Mouse (Mus musculus) embryonic facial prominence, embryonic 10.5 days (tissue): Measurements from ENCODE around the gene Churc1. TPM values are rescaled to one million over a fixed set of nuclear protein-coding genes. Genes with fewer than 3 reads are reported as not detected.
A peak's percentile ranks its signal among the peaks of the same experiment; 100 is the strongest.
"Not testable (repeated sequence)": the region's sequence is repeated elsewhere in the genome, so short reads cannot be mapped to it uniquely, and the experiment has no call there.

Source experiments
- DNase-seq: peaks from one replicate; pipeline ENCODE4 v3.0.0-alpha.2; 2017; ENCODE audit warnings: low spot score
- H3K27ac ChIP-seq: fragments of 300-500 bp; sonication (generic); replicated peaks from 2 replicates; pipeline ENCODE4 v1.5.1; 2016; ENCODE audit warnings: mild to moderate bottlenecking
- H3K27me3 ChIP-seq: fragments of 300-500 bp; sonication (generic); replicated peaks from 2 replicates; pipeline ENCODE4 v1.6.1; 2016; ENCODE audit warnings: low read depth, mild to moderate bottlenecking; ENCODE audit not compliant: poor library complexity, severe bottlenecking
- H3K36me3 ChIP-seq: fragments of 300-500 bp; sonication (generic); replicated peaks from 2 replicates; pipeline ENCODE4 v1.6.1; 2016; ENCODE audit warnings: mild to moderate bottlenecking, moderate library complexity
- H3K4me1 ChIP-seq: fragments of 300-500 bp; sonication (generic); 2 replicates; pipeline ENCODE4 v1.6.1; 2016
- H3K4me3 ChIP-seq: fragments of 300-500 bp; sonication (generic); 2 replicates; pipeline ENCODE4 v1.5.1; 2016; ENCODE audit warnings: mild to moderate bottlenecking, moderate library complexity
- H3K9me3 ChIP-seq: fragments of 300-500 bp; sonication (generic); 2 replicates; pipeline ENCODE4 v1.6.1; 2016; ENCODE audit warnings: mild to moderate bottlenecking
- WGBS: fragments of 180-500 bp; shearing (Covaris S2); methylation state at CpG from one replicate; pipeline ENCODE4 v1.1.7; 2016; 5-methylcytosine and 5-hydroxymethylcytosine counted together
- polyA plus RNA-seq: library from polyadenylated mRNA; unstranded; fragments of >200 nt; fragmentation: Nextera tagmentation; extraction: Ambion mirVana; gene quantifications from 2 replicates; pipeline ENCODE4 v1.2.1, GENCODE M21; 2016

The Churc1 gene
- polyA plus RNA-seq, 1 experiment from 2014 or later: 101 TPM

DNA sequence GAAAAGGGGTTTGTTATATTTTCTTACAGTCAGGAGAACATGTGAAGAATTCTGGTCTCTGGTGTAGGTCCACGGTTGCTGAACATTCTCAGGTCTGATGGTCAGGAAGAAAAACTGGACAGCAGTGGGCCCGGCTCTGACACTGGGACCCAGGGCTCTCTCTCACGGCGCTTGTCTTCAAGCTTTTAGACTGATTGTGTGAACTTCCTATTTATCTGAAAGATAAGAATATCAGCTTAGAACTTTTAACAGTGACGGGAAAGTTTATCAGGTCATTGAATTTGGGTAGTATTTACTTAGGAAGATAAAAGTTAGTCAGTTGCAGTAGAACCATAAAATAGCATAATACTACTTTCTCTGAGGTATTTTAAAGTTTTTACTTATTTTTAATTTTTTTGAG is 11.6 kb downstream of the Churc1 start:
- WGBS: 92% methylated on average over 5 of the region's 5 CpGs
- Histone ChIP-seq H3K27me3 (no peaks in the 10 kb centered on the region), H3K9me3 (no peaks in the 10 kb centered on the region), H3K27ac (no peak overlapping the region), H3K4me3 (no peak overlapping the region), H3K4me1 (peaks cover 8% of the 10 kb centered on the region; the same call in 1 of the 2 replicates), H3K36me3 (no peaks in the 10 kb centered on the region; the same call in 1 of the 2 replicates)
- no peak for DNase-seq

GRCm38 (mm10) chr12:76777845-76778244 is 12.5 kb downstream of the Churc1 start:
- Histone ChIP-seq H3K4me3 (no peak overlapping the region), H3K9me3 (no peaks in the 10 kb centered on the region), H3K27ac (no peak overlapping the region), H3K36me3 (no peaks in the 10 kb centered on the region; the same call in 1 of the 2 replicates), H3K27me3 (no peaks in the 10 kb centered on the region), H3K4me1 (peaks cover 8% of the 10 kb centered on the region; the same call in 1 of the 2 replicates)
- DNase-seq: no peak

- DNase-seq: no peak
- 85% methylated on average over 10 of the region's 10 CpGs for WGBS
Observed at GRCm38 (mm10) chr12:76778305-76779083, 13.2 kb downstream of the Churc1 start.

GRCm38 (mm10) chr12:76779951-76780350 is 14.6 kb downstream of the Churc1 start:
- Histone ChIP-seq H3K4me1 (peaks cover 18% of the 10 kb centered on the region), H3K36me3 (no peaks in the 10 kb centered on the region; the same call in 1 of the 2 replicates), H3K4me3 (no peak overlapping the region), H3K27ac (no peak overlapping the region), H3K27me3 (no peaks in the 10 kb centered on the region), H3K9me3 (no peaks in the 10 kb centered on the region)
- WGBS: 83% methylated on average over 5 of the region's 5 CpGs
- no peak for DNase-seq

More at GRCm38 (mm10) chr12:76778305-76779083, 13.2 kb downstream of the Churc1 start:
- H3K4me3 ChIP-seq: no peak overlapping the region
- H3K4me1 ChIP-seq: peaks cover 8% of the 10 kb centered on the region; the same call in 1 of the 2 replicates
- H3K36me3 ChIP-seq: no peaks in the 10 kb centered on the region; the same call in 1 of the 2 replicates
- no peak overlapping the region for H3K27ac ChIP-seq
- H3K9me3 ChIP-seq: no peaks in the 10 kb centered on the region
- no peaks in the 10 kb centered on the region for H3K27me3 ChIP-seq

GRCm38 (mm10) chr12:76780639-76781468 is 15.5 kb downstream of the Churc1 start:
- Histone ChIP-seq H3K4me1 (peaks cover 15% of the 10 kb centered on the region), H3K9me3 (no peaks in the 10 kb centered on the region), H3K27ac (peak overlapping the region; percentile 51), H3K36me3 (no peaks in the 10 kb centered on the region; the same call in 1 of the 2 replicates), H3K4me3 (no peak overlapping the region), H3K27me3 (no peaks in the 10 kb centered on the region)
- 75% methylated on average over 12 of the region's 12 CpGs for WGBS
- DNase-seq: no peak

DNA sequence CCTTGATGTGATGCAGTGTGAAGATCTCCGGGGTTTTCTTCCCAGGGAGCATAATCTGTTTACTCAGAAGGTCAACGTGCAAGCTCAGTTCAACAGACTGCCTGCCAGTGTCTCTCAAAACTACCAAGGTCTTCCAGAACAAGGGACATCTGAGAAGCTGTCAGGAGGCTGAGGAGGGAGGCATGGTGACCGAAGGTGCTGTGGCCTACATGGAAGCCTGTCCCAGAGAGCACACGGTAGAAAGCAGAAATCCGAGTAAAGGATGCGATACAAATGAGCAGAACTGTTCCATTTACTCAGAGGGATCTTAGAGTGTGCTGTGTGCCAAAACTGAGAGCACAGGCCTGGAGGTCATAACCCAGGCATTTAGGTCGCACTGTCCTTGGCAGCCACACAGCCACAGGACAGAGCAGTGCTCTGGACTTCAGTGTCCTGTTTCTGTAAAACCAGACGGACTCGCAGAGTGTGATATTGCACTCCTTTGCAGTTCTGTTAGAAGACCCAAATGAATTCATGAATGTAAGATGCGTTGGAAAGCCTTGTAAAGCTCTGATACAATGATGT is 18.8 kb downstream of the Churc1 start:
- WGBS: 70% methylated on average over 10 of the region's 10 CpGs
- DNase-seq: no peak
- no peaks in the 10 kb centered on the region for H3K9me3 ChIP-seq
- H3K4me3 ChIP-seq: no peak overlapping the region
- no peaks in the 10 kb centered on the region for H3K36me3 ChIP-seq
- H3K27ac ChIP-seq: no peak overlapping the region
- peaks cover 15% of the 10 kb centered on the region for H3K4me1 ChIP-seq
- H3K27me3 ChIP-seq: no peaks in the 10 kb centered on the region

DNA sequence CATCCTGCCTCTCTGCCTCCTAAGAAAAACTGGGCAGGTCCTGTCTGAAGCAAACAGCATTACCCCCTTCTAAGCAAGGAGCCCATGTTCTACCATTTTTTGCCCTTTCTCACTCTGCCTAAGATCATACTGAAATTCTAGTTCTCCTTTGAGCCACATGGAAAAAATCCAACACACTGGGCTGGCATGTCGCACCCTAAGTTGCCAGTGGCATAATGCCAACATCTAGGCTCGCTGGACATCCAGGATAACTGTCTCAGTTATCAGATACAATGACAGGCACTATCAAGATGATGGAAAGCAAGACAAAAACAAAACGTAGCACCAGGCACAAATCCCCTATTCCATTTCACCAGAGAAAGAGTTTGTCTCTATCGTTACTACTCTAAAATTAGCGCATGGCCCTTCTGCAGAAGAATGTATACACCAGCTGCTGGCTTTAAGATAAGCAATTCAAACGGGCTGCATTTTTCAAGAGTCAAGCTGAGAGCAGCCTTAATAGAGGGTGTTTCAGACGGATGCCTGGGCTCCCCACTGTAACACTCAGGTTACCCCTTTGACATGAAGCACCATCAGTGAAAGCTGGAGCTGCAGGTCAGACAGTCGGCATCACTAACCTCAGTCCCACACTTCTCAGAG is 25.2 kb downstream of the Churc1 start:
- WGBS: 73% methylated on average over 8 of the region's 8 CpGs
- H3K27ac ChIP-seq: no peak overlapping the region
- no peaks in the 10 kb centered on the region for H3K27me3 ChIP-seq
- no peaks in the 10 kb centered on the region for H3K9me3 ChIP-seq
- no peak for DNase-seq
- no peak overlapping the region for H3K4me3 ChIP-seq
- 0 out of 2 replicates have a peak, but pooled peaks cover 2% of the 10 kb centered on the region for H3K4me1 ChIP-seq
- no peaks in the 10 kb centered on the region for H3K36me3 ChIP-seq

DNA sequence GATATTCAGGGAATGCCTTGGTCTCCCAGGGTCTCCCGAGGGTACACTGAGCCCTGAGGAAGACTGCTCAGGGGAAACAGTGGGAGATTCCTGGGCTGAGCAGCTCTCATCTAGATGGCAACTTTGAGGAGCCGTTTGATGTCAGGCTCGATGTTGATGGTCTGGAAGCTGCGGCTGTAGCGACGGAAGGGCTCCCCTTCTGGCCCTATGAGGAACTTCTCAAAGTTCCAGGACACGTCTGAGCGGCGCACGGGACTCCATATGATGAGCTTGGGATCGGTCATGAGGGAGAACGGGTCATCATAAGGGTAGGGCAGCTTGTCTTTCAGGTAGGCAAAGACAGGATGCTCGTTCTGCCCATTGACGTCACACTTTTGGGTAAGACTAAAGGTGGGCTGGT is 27.2 kb downstream of the Churc1 start:
- not testable (repeated sequence) for H3K27me3 ChIP-seq, DNase-seq, H3K4me3 ChIP-seq, H3K4me1 ChIP-seq, H3K36me3 ChIP-seq, H3K27ac ChIP-seq, H3K9me3 ChIP-seq
- WGBS: 54% methylated on average over 14 of the region's 14 CpGs

GRCm38 (mm10) chr12:76795350-76795749 is 30.0 kb downstream of the Churc1 start, which contains the start of gene Gpx2:
Gene Gpx2, minus strand, starts transcription at chr12:76795554.
- no peak within 1 kb of the TSS for H3K27ac ChIP-seq
- H3K4me1 ChIP-seq: peaks cover 22% of the 10 kb centered on the region
- no peaks in the 10 kb centered on the region for H3K36me3 ChIP-seq
- peaks cover 10% of the 10 kb centered on the region; the same call in 1 of the 2 replicates for H3K27me3 ChIP-seq
- no peaks in the 10 kb centered on the region for H3K9me3 ChIP-seq
- DNase-seq: no peak
- no peak within 1 kb of the TSS for H3K4me3 ChIP-seq
- WGBS: 77% methylated on average over 5 of the region's 5 CpGs

GRCm38 (mm10) chr12:76796938-76797539 is 31.7 kb downstream of the Churc1 start:
- Histone ChIP-seq H3K9me3 (no peaks in the 10 kb centered on the region), H3K36me3 (no peaks in the 10 kb centered on the region), H3K4me1 (peaks cover 22% of the 10 kb centered on the region), H3K27me3 (peaks cover 10% of the 10 kb centered on the region; the same call in 1 of the 2 replicates), H3K27ac (no peak overlapping the region), H3K4me3 (no peak overlapping the region)
- no peak for DNase-seq
- 86% methylated on average over 7 of the region's 7 CpGs for WGBS

DNA sequence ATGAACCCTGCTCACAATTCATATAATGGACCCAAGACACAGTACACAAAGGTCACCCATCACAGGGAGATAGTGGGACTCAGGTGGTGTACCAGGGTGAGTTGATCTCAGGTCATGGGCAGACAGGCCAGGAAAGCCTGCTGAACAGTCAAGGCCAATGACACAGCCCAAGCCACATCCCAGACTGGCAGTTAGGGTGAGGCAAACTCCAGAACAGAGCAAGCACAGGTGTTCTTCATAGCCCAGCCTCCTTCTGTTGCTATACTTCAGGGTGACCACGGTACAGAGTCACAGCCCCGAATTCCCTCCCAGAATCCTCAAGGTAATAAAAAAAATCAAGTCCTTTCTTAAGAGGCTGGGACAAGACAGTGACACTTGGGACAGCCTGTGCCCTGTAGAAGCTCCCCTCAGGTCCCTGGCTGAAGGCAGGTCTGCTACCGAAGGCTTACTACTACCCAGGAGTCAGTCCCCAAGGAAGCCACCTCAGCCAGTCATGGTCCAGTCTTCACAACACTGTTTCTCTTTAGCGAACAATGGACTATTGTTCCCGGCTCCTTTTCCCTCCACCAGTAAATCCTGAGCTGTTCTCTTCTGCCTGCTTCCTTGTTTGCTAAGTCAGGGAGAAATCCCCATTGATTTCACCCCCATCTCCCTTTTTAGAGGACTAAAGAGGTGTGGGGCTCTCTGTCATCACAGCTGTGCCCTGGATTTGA is 32.8 kb downstream of the Churc1 start:
- 51% methylated on average over 5 of the region's 5 CpGs for WGBS
- H3K4me3 ChIP-seq: no peak overlapping the region
- no peaks in the 10 kb centered on the region for H3K36me3 ChIP-seq
- peaks cover 22% of the 10 kb centered on the region for H3K4me1 ChIP-seq
- H3K27me3 ChIP-seq: peaks cover 10% of the 10 kb centered on the region; the same call in 1 of the 2 replicates
- H3K27ac ChIP-seq: no peak overlapping the region
- no peaks in the 10 kb centered on the region for H3K9me3 ChIP-seq
- DNase-seq: no peak
